Mouse (Mus musculus) fat pad, adult 2 months (tissue): Measurements from ENCODE around the gene Olfr380.

Source experiments
- DNase-seq: peaks from one replicate; pipeline ENCODE4 v3.0.0-alpha.2; 2011; ENCODE audit warnings: low read depth, low spot score; ENCODE audit errors: extremely low read depth

Olfr380 gene

GRCm38 (mm10) chr11:73457408-73457807 lies at the start of gene Olfr380:
Gene Olfr380, minus strand, starts transcription at chr11:73457508.
- no peak for DNase-seq

- no peak for DNase-seq
Observed at GRCm38 (mm10) chr11:73491503-73491902, 34.2 kb upstream of the Olfr380 start, which contains the start of gene Olfr381. Gene Olfr381, minus strand, starts transcription at chr11:73491603.

- no peak for DNase-seq
Observed at GRCm38 (mm10) chr11:73428377-73428776, 28.9 kb downstream of the Olfr380 start, which contains the start of gene Olfr378. Gene Olfr378, minus strand, starts transcription at chr11:73428477.
